Mouse (Mus musculus) A20 (cell line): Measurements from ENCODE around the gene Iqce.
"Not testable (repeated sequence)": the region's sequence is repeated elsewhere in the genome, so short reads cannot be mapped to it uniquely, and the experiment has no call there.

Experiments
- DNase-seq: peaks from one replicate; pipeline ENCODE4 v3.0.0-alpha.2; 2011; ENCODE audit warnings: low read depth, low spot score

The Iqce gene

DNA sequence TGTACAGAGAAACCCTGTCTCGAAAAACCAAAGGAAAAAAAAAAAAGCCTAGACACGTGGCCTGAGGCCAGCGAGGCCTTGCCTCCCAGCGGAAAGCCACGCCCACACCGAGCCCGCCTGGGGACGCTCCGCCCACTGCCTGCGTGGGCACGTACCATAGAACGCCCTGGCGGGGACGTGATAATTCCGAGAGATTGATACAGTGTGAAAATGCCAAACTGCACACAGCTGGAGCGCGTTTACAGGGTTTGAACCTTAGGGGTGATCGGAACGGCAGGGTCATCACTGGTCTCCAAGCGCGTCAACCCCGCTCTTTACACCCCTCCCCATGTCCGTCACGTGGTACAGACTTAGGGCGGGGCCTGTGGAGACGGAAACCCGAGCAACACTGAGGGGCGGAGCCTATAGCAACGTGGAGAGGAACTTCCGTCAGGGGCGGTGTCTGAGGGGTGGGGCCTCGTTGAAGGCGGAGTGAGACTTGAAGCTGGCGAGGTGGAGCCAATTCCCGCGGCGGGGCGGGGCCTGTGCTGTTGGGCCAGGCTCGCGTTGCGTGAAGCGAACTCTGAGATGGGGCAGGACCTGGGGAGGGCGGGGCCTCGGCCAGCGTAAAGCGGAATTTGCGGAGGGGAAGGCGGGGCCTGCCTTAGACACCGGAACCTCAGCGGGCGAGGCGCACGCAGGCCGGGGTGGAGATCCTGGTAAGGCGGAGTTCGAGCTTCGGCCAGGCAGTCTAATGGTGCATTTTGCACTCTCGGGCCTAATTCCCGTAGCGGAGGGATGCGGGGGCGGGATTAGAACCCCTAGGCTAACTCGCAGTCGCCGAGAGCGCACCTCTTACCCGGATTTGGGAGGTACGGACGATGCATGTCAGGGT lies 2.4 kb upstream of the Iqce start, which contains the start of gene Brat1:
Brat1 (plus strand) TSS at position 634 of the 874 bp plus-strand sequence.
- DNase-seq, result peak; percentile 100

DNA sequence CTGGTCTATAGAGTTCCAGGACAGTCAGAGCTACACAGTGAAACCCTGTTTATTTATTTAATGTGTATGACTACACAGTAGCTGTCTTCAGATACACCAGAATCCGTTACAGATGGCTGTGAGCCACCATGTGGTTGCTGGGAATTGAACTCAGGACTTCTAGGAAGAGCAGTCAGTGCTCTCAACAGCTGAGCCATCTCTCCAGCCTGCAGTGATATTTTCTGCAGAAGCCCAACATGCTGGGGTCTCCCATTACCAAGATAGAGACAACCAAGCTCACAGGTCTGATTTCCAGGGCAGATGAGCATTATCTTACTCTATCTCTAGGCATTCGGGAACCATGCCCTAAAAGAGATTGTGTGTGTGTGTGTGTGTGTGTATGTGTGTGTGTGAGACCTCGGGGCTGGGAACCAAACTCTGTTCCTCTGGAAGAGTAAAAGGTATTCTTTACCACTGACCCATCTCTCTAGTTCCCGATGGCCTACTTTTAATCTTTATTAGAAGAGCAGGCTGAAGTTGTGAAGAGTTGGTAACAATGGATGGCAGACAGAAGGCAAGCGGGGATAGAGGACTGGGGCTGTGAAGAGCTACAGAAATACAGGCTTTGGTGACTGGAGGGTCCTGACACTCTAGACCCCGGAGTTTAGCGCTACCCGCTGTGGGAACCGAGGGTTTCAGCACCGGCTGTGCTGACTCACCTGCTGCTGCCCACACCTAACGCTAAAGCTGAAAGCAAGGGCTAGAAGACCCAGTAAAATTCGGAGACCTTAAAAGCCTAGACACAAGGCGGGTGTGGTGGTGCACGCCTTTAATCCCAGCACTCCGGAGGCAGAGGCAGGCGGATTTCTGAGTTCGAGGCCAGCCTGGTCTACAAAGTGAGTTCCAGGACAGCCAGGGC lies 1.6 kb upstream of the Iqce start:
- DNase-seq, result peak; percentile 84

DNA sequence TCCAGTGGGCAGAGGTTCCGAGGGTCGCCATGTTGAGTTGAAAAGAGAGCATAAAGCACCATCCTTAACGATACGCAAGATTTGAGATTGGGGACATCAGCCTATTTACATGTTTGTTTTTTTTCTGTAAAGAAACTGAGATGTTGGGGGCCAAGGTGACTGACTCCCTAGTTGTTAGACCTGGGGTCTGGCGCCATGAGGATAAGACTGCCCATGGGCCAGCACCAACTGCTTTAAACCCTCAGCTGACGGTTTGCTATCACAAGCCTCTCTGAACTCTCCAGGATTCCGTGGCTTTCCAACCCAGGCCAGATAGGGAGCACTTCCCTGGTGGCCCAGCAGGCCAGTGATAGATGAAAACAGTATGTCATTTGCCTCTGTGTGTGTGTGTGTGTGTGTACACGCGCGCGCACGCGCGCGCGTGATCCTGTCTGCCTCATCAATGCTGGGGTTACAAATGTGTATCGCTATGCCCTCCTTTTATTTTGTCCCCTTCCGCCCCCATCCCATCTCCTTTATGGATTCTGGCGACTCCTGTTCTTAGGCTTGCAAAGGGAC lies 519 bp upstream of the Iqce start:
- DNase-seq, result peak; percentile 80

DNA sequence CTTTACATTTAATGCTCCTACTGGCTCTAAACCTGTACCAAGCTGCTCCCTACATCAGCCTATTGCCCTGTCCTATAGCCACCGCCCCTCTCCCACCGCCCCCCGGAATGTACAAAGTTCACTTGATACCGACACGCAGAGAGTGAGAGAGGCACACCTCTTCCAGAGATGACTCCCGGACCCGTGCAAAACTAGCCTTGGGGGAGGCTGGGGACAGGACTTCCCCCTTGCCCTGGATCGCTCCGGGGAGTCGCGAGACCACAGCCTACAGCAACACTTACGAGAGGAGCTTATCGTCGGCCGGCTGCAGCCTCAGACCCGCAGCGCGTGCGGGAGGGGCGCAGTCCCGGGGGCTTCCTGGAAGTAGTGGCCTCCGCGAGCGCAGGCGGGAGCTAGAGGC lies 517 bp downstream of the Iqce start:
- no peak for DNase-seq

DNA sequence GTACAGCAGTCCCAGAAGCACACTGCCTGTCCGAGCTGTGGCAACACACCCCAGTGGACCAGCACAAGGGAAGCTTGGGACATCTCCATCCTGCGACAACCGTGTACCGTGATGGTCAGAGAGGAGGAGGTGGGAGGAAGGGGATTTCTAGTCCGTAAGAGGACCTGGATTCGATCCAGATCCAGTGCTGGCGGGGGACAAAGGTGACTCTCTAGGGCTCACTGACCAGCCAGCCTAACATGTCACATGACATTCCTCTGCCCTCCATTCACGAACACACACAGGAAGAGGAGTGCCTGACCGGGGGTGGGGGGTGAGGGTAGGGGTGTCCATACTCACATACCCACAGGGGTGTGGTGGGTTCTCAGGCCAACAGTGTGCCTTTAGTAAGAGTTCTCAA lies 2.4 kb downstream of the Iqce start:
- DNase-seq, result no peak

DNA sequence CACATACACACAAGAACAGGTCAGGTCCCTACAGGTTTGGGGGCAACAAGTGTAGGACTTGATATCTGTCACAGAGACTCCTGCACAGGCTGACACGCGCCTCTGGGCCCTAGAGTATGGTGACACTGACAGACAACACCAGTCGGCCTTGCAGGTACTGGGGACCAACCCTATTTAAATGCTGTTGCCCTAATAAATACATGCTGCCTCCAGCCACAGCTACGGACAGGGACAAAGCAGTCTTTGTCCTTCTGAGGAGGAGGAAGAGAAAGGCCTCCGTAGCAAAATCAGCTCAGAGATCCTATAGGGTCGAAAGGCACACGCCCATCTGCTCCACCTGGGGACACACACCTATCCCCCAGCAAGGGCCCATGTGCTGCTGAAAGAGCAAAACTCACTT lies 6.2 kb downstream of the Iqce start:
- DNase-seq, result no peak

DNA sequence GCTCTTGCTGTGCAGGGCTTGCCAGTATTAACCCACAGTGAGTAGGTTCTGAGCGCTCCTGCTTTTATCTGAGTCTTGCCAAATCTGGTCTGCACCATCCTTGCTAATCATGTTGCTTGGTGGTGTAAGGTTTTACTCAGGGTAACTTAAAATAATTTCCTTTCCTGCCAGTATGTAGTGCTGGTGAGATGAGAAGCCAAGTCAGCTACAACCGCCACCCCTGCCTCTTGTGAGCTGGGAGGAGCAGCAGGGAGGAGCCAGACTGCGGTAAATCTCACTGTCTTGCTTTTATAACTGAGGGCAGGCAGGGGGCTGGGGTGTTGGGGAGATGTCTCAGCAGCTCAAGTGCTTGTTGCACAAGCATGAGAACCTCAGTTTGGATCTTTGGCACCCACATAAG lies 13.7 kb downstream of the Iqce start:
- DNase-seq, result no peak

DNA sequence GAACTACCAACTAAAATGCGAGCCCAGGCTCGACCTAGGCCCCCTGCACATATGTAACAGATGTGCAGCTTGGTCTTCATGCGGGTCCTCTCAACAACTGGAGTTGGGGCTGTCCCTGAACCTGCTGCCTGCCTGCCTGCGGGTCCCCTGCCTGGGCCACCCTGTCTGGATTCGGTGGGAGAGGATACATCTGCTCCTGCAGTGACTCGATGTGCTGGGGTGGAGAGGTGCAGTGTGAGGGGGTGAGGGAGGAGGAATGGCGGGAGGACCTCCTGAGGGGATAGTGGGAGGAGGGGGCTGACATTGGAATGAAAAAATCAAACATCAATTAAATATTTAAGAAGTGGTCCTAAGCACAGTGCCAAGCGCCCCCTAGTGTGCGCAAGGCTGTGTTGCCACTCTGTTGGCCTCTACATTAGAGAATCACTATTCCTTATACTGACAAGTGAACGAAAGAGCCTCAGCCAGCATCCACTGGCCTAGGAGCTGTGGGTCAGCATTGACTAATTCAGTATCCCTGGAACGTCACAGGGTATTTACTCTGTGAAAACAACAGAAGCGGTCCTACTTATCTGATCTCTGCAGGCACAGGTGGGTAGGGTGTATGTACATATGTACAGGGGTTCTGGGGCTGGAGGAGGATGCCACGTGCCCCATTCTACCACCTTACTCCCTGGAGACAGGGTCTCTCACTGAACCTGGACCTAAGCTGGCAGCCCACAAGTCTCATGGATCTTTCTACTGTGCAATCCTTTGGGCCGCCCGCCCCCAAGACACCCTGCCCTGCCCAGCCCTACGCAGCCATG lies 17.6 kb downstream of the Iqce start:
- DNase-seq, result peak; percentile 61

DNA sequence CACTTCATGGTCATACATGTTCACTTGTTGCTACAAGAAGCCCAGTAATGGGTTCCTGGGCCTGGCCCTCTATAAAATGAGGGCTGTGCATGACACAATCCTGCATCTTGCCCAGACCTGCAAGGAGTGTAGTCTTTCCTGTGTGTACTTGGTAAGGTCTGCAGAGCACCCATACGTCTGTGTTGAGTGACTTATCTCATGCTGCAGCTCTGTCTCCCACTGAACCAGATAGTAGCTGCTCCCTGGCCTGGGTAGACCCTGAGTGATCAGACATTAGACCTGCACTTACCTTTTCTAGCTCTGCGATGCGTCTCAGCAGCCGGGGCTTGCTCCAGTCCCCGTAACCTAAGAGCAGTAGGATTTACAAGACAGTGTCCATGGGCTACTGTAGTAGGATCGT lies 20.1 kb downstream of the Iqce start:
- no peak for DNase-seq

DNA sequence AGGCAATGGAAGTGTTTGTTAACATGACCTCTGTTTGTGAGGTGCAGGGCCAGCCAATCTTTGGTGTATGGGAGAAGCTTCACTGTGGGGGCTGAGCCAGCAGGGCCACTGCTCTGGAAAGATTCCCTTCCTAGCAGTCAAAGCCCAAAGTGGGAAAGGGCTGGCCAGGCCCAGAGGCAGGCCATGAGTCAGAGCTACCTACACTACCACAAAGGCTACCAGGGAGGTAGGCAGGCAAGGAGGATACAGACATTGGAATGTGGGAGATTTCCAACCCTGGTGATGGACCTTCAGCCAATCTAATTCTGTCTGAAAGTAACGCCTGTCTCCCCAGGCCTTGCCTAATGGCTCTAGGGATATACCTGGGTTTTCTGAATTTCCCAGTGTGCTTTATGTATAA lies 21.2 kb downstream of the Iqce start:
- no peak for DNase-seq

DNA sequence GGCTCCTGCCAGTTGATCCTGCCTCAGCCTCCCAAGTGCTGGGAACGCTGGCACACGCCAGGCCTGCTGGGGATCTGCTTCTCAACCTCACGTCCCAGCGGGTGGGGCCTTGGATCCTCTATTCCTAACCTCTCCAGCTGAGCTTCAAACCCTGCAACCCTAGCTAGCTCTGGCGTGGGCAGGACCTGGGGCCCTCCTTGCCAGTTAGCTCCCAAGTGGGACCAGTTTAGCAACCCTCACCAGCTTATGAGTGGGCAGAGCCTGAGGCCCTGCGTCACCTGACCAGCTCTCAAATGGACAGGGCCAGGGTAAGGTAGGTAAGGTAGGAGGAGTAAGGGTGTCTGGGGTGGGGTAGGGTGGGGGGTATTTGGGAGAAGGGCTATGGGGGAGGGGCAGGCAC lies 22.1 kb downstream of the Iqce start:
- no peak for DNase-seq

DNA sequence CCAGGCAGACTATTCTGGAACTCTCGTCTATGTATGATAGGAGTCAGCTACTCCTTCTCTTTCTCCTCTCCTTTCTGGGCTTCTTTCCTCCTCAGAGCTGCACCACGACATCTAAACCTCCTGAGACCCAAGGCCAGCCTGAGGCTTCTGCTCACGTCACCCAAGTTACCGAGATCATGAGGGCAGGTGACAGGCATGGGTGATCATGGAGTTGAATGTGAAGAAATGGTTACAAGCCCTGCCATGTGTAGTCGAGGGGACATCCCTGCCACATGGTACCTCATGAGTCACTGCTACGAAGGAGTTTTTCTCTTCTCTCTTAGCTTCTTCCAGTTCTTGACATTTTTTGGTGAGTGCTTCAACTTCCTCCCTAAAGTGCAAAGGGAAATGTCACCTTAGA lies 25.0 kb downstream of the Iqce start:
- no peak for DNase-seq

DNA sequence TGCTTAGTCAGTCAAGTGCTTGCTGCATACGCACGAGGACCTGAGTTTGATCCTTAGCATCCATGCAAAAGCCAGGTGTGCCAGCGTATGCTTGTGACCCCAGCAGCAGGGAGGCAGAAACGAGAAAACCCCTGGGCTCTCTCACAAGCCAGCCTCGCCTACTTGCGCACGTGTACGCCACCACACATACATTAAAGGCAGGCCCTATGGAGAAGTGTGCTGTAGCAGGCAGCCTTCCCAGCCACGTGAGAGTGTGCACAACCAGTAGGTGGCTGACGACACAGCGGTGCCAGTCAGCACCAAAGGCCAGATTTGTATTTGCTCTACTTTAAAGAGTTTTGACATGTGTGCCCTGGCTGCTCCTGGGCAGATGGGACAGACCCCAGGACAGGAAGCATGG lies 26.5 kb downstream of the Iqce start:
- no peak for DNase-seq

DNA sequence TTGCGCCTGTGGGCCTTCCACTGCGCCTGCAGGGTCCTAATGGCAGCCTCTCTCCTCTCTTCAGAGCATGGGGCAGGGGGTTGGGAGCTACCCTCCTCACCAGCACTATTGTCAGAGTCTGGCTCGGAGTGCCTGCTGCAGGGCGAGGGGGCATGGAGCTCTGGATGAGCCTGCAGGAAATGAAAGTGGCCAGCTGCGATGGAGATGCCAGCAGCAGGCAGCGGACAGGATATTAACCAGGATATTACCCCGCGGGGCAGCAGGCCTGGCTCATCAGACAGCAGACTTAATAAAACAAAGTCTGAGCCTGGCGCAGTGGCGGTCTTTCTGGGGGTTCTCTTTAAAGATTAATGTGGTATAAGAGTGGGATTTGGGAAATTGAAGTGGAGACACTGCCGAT lies 27.1 kb downstream of the Iqce start:
- no peak for DNase-seq

DNA sequence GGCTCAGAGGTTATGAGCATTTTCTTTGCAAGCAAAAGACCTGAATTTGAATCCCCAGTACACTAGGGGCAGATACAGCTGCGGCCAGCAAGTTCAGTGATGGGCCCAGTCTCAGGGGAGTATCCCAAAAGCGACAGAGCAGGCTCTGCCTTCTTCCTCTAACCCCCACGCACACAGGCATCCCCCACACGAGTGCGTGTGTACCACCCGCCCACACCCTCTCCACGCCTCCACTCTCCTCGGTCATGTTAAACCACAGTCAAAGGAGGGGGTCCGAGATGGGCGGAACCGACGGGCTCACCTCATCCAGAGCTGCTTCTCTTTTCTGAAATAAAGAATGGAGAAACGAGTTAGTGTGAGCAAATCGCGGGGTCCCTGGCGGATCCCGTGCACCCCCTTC lies 28.1 kb downstream of the Iqce start:
- DNase-seq, result no peak

DNA sequence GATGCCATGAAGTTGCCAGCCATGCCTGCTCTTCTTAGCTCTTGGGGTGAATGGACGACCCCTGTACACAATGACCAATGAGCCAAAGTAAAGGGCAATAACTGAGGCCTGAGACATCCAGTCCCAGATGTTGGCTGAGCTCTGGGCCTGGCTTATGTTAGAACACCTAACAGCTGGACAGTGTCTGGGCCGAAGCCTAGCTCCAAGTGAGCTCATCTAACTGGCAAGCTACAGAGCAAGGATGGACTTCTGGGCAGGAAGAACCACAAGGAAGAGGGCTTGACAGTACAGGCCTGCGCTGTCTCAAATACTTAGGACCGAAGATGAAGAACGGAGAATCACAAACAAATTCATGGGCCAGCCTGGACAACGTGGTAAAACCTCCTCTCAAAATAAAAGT lies 29.6 kb downstream of the Iqce start:
- DNase-seq, result not testable (repeated sequence)

DNA sequence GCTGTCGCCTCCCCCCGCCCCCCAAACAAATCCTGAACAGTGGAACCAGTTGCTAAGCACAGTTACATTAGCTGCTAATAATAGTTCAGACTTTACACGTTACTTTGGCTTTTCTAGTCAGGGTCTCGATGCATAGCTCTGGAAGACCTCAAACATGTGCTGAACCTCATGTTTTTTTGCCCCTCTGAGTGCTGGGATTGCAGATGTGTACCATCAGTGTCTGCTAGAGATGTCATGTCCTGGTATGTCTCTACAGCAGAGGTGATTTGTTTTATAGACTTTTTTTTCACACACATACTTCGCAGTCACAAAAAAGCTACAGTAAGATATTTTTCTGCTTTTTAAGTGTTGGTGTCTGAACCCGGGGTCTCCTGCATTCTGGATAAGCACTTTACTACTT lies 30.1 kb downstream of the Iqce start:
- DNase-seq, result no peak

DNA sequence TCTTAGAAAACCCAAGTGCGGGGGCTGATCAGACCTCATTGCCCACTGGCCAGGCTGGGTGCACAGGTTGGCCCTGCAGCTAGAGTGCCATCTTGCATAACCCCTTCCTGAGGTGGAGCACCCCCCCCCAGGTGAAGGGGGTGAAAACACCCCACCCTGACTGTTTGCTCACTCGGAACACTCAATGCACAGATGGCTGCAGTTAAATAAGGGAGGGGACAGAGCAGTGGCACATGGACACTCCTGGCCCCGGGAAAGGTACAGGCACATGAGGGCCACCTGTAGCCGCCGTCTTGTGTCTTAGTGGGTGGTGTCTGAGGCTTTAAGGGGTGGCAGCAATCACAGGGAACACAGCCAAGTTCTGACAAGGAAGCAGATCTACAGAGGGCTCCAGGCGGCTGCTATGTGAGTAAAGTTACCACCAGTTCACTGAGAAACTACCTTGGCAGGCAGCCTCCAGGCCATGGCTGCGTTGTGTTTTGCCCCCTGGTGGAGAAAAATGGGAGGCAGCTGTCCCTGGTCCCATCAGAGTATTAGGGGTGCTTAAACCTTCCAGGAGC lies 38.5 kb downstream of the Iqce start:
- peak; percentile 60 for DNase-seq

DNA sequence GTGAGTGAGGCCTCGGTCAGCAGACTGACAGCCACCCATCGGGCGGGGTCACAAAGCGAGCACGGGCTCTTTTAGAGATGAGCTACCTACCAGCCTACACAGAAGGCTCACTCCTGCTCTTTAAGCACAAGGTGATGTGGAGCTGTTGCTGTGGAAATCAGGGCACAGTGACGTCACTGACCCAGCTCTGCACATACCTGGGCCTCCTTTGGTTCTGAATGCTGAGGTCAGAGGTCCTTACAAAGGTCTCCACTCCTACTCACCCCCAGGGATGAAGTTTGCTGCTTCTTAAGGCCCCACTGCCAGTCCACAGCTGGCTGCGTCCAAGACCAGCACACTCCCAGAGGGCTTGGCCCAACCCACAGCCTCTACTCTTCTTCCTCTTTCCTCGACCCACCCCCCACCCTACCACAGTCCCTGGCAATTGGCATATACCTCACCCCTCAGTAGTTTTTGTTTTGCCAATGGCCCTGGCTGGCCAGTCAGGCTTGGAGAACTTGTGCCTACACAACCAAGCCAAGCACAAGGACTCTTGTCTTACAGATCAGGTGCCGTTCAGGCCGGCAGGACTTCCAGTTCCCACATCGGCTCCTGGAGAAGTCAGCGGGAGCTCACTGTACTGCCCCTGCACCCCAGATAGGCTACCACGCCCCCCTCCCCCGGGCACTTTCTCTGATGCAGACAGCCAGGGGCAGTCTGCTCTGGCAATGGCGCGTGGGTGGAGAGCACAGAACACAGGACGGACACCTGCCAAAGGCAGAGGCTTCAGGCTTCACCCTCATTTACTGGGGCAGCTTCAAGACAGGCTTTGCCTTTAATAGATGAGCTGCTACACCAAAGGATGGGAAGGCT lies 39.2 kb downstream of the Iqce start:
- peak; percentile 29 for DNase-seq
